Mouse (Mus musculus) stomach, embryonic 14.5 days (tissue): ENCODE measurements at regions not wholly inside any gene's neighbourhood (a gene's known extent, or its start where the extent isn't known, plus 50 kb on each side); places are given as distances from the start of the nearest gene placed in this dataset.

Source experiments
- ATAC-seq: fragments of 200-750 bp; cut with Nextera tagmentation; 2 replicates; pipeline ENCODE4 v1.8.0; 2017; ENCODE audit warnings: low read depth, moderate TSS enrichment; ENCODE audit not compliant: insufficient number of reproducible peaks, insufficient read depth, low FRiP score
- H3K27ac ChIP-seq: fragments of 300-500 bp; sonication (generic); 2 replicates; pipeline ENCODE4 v1.5.1; 2014; ENCODE audit warnings: mild to moderate bottlenecking, low read length, moderate library complexity, mixed read lengths
- H3K27me3 ChIP-seq: fragments of 300-500 bp; sonication (generic); 2 replicates; pipeline ENCODE4 v1.6.1; 2014; ENCODE audit warnings: low read length, control low read depth, mixed read lengths; ENCODE audit not compliant: control insufficient read depth, insufficient read depth
- H3K36me3 ChIP-seq: fragments of 300-500 bp; sonication (generic); 2 replicates; pipeline ENCODE4 v1.6.1; 2014; ENCODE audit warnings: mild to moderate bottlenecking, control low read depth, low read length, moderate library complexity, mixed read lengths; ENCODE audit not compliant: control insufficient read depth, insufficient read depth
- H3K4me1 ChIP-seq: fragments of 300-500 bp; sonication (generic); 2 replicates; pipeline ENCODE4 v1.6.1; 2014; ENCODE audit warnings: low read length, control low read depth, mixed read lengths; ENCODE audit not compliant: control insufficient read depth, insufficient read depth
- H3K4me2 ChIP-seq: fragments of 300-500 bp; sonication (generic); replicated peaks from 2 replicates; pipeline ENCODE4 v1.6.1; 2014; ENCODE audit warnings: low read depth, low read length, control low read depth
- H3K4me3 ChIP-seq: fragments of 300-500 bp; sonication (generic); 2 replicates; pipeline ENCODE4 v1.5.1; 2014; ENCODE audit warnings: low read depth, low read length, control low read depth
- H3K9ac ChIP-seq: fragments of 300-500 bp; sonication (generic); replicated peaks from 2 replicates; pipeline ENCODE4 v1.6.1; 2014; ENCODE audit warnings: low read depth, mild to moderate bottlenecking, control low read depth, low read length, moderate library complexity, mixed read lengths
- H3K9me3 ChIP-seq: fragments of 300-500 bp; sonication (generic); 2 replicates; pipeline ENCODE4 v1.6.1; 2016; ENCODE audit warnings: low read depth, low read length, control low read depth; ENCODE audit not compliant: control insufficient read depth
- WGBS: fragments of 180-500 bp; shearing (Covaris S2); extraction: QIAGEN DNeasy Blood & Tissue Kit; methylation state at CpG from one replicate; pipeline ENCODE4 v1.1.7; 2014; 5-methylcytosine and 5-hydroxymethylcytosine counted together

- no peak overlapping the region for H3K4me3 ChIP-seq
- no peak for ATAC-seq
- no peak overlapping the region for H3K27ac ChIP-seq
- H3K4me1 ChIP-seq = no peaks in the 10 kb centered on the region
- H3K9me3 ChIP-seq = no peaks in the 10 kb centered on the region
- H3K9ac ChIP-seq = no peak overlapping the region
- H3K36me3 ChIP-seq = no peaks in the 10 kb centered on the region
- no peak overlapping the region for H3K4me2 ChIP-seq
- no peaks in the 10 kb centered on the region for H3K27me3 ChIP-seq
- WGBS = 82% methylated on average over 9 of the region's 9 CpGs
Measured at GRCm38 (mm10) chr5:46830797-46831618, 973.6 kb upstream of the Lcorl start.

GRCm38 (mm10) chr5:46830114-46830513 lies 972.7 kb upstream of the Lcorl start:
- H3K27ac ChIP-seq = no peak overlapping the region
- ATAC-seq = no peak
- no peaks in the 10 kb centered on the region for H3K4me1 ChIP-seq
- no peak overlapping the region for H3K4me2 ChIP-seq
- H3K9ac ChIP-seq = no peak overlapping the region
- H3K27me3 ChIP-seq = no peaks in the 10 kb centered on the region
- H3K4me3 ChIP-seq = no peak overlapping the region
- WGBS = 79% methylated on average over 6 of the region's 6 CpGs
- no peaks in the 10 kb centered on the region for H3K9me3 ChIP-seq
- H3K36me3 ChIP-seq = no peaks in the 10 kb centered on the region

GRCm38 (mm10) chr5:46826381-46826780 lies 969.0 kb upstream of the Lcorl start:
- no peaks in the 10 kb centered on the region for H3K36me3 ChIP-seq
- H3K9me3 ChIP-seq = no peaks in the 10 kb centered on the region
- no peak overlapping the region for H3K4me2 ChIP-seq
- no peak overlapping the region for H3K4me3 ChIP-seq
- H3K9ac ChIP-seq = no peak overlapping the region
- no peak for ATAC-seq
- no peaks in the 10 kb centered on the region for H3K4me1 ChIP-seq
- 87% methylated on average over 1 of the region's 1 CpGs for WGBS
- H3K27me3 ChIP-seq = no peaks in the 10 kb centered on the region
- H3K27ac ChIP-seq = no peak overlapping the region

GRCm38 (mm10) chr5:46824934-46825333 lies 967.5 kb upstream of the Lcorl start:
- Histone ChIP-seq H3K4me1 (no peaks in the 10 kb centered on the region), H3K36me3 (no peaks in the 10 kb centered on the region), H3K27me3 (no peaks in the 10 kb centered on the region), H3K4me2 (no peak overlapping the region), H3K27ac (no peak overlapping the region), H3K9me3 (no peaks in the 10 kb centered on the region), H3K9ac (no peak overlapping the region), H3K4me3 (no peak overlapping the region)
- WGBS = 62% methylated on average over 3 of the region's 3 CpGs
- no peak for ATAC-seq

GRCm38 (mm10) chr5:46795102-46795501 lies 937.7 kb upstream of the Lcorl start:
- Histone ChIP-seq H3K9me3 (no peaks in the 10 kb centered on the region), H3K27me3 (no peaks in the 10 kb centered on the region), H3K9ac (no peak overlapping the region), H3K36me3 (no peaks in the 10 kb centered on the region), H3K4me3 (no peak overlapping the region), H3K27ac (no peak overlapping the region; the same call in 1 of the 2 replicates), H3K4me2 (no peak overlapping the region), H3K4me1 (no peaks in the 10 kb centered on the region)
- 57% methylated on average over 2 of the region's 2 CpGs for WGBS
- no peak for ATAC-seq

- Histone ChIP-seq H3K4me3 (no peak overlapping the region), H3K27me3 (no peaks in the 10 kb centered on the region), H3K9ac (no peak overlapping the region), H3K4me1 (no peaks in the 10 kb centered on the region), H3K27ac (no peak overlapping the region; the same call in 1 of the 2 replicates), H3K9me3 (no peaks in the 10 kb centered on the region), H3K36me3 (no peaks in the 10 kb centered on the region), H3K4me2 (no peak overlapping the region)
- ATAC-seq = peak; percentile 42; the same call in 1 of the 2 replicates
- WGBS = 51% methylated on average over 7 of the region's 7 CpGs
Measured at GRCm38 (mm10) chr5:46794028-46794705, 936.8 kb upstream of the Lcorl start.

- Histone ChIP-seq H3K36me3 (no peaks in the 10 kb centered on the region), H3K27me3 (no peaks in the 10 kb centered on the region), H3K4me2 (no peak overlapping the region), H3K27ac (0 out of 2 replicates have a peak overlapping the region, but pooled peaks have one; percentile 21), H3K4me3 (no peak overlapping the region), H3K9me3 (no peaks in the 10 kb centered on the region), H3K4me1 (no peaks in the 10 kb centered on the region), H3K9ac (no peak overlapping the region)
- no peak for ATAC-seq
- 21% methylated on average over 3 of the region's 3 CpGs for WGBS
Measured at GRCm38 (mm10) chr5:46791051-46791450, 933.6 kb upstream of the Lcorl start.

- 36% methylated on average over 3 of the region's 3 CpGs for WGBS
- H3K4me2 ChIP-seq = no peak overlapping the region
- H3K4me3 ChIP-seq = no peak overlapping the region
- no peaks in the 10 kb centered on the region for H3K4me1 ChIP-seq
- H3K27ac ChIP-seq = no peak overlapping the region
- H3K36me3 ChIP-seq = no peaks in the 10 kb centered on the region
- no peak overlapping the region for H3K9ac ChIP-seq
- H3K27me3 ChIP-seq = no peaks in the 10 kb centered on the region
- no peaks in the 10 kb centered on the region for H3K9me3 ChIP-seq
- peak; percentile 18; the same call in 1 of the 2 replicates for ATAC-seq
Measured at GRCm38 (mm10) chr5:46790536-46790935, 933.1 kb upstream of the Lcorl start.
